Mouse (Mus musculus): ENCODE measurements around the gene Rtel1.

- TF ChIP-seq CTCF (IDR thresholded peaks at IDR 0.05; ENCODE audit: insufficient read depth, low read length) (no peak), POLR2A (IDR thresholded peaks at IDR 0.05; ENCODE audit: borderline replicate concordance, extremely low read depth, low read depth, low read length) (no peak)
Observed at GRCm38 (mm10) chr2:181288691-181289090, 30.8 kb upstream of the Rtel1 start.
